Mouse (Mus musculus) stomach, embryonic 14.5 days (tissue): ENCODE measurements around the gene Rhobtb1. TPM values are rescaled to one million over a fixed set of nuclear protein-coding genes. Genes with fewer than 3 reads are reported as not detected.

Source experiments
- ATAC-seq: fragments of 200-750 bp; cut with Nextera tagmentation; 2 replicates; pipeline ENCODE4 v1.8.0; 2017; ENCODE audit warnings: low read depth, moderate TSS enrichment; ENCODE audit not compliant: insufficient number of reproducible peaks, insufficient read depth, low FRiP score
- H3K27ac ChIP-seq: fragments of 300-500 bp; sonication (generic); 2 replicates; pipeline ENCODE4 v1.5.1; 2014; ENCODE audit warnings: mild to moderate bottlenecking, low read length, moderate library complexity, mixed read lengths
- H3K27me3 ChIP-seq: fragments of 300-500 bp; sonication (generic); 2 replicates; pipeline ENCODE4 v1.6.1; 2014; ENCODE audit warnings: low read length, control low read depth, mixed read lengths; ENCODE audit not compliant: control insufficient read depth, insufficient read depth
- H3K36me3 ChIP-seq: fragments of 300-500 bp; sonication (generic); 2 replicates; pipeline ENCODE4 v1.6.1; 2014; ENCODE audit warnings: mild to moderate bottlenecking, control low read depth, low read length, moderate library complexity, mixed read lengths; ENCODE audit not compliant: control insufficient read depth, insufficient read depth
- H3K4me1 ChIP-seq: fragments of 300-500 bp; sonication (generic); 2 replicates; pipeline ENCODE4 v1.6.1; 2014; ENCODE audit warnings: low read length, control low read depth, mixed read lengths; ENCODE audit not compliant: control insufficient read depth, insufficient read depth
- H3K4me2 ChIP-seq: fragments of 300-500 bp; sonication (generic); replicated peaks from 2 replicates; pipeline ENCODE4 v1.6.1; 2014; ENCODE audit warnings: low read depth, low read length, control low read depth
- H3K4me3 ChIP-seq: fragments of 300-500 bp; sonication (generic); 2 replicates; pipeline ENCODE4 v1.5.1; 2014; ENCODE audit warnings: low read depth, low read length, control low read depth
- H3K9ac ChIP-seq: fragments of 300-500 bp; sonication (generic); replicated peaks from 2 replicates; pipeline ENCODE4 v1.6.1; 2014; ENCODE audit warnings: low read depth, mild to moderate bottlenecking, control low read depth, low read length, moderate library complexity, mixed read lengths
- H3K9me3 ChIP-seq: fragments of 300-500 bp; sonication (generic); 2 replicates; pipeline ENCODE4 v1.6.1; 2016; ENCODE audit warnings: low read depth, low read length, control low read depth; ENCODE audit not compliant: control insufficient read depth
- WGBS: fragments of 180-500 bp; shearing (Covaris S2); extraction: QIAGEN DNeasy Blood & Tissue Kit; methylation state at CpG from one replicate; pipeline ENCODE4 v1.1.7; 2014; 5-methylcytosine and 5-hydroxymethylcytosine counted together
- polyA plus RNA-seq: library from polyadenylated mRNA; unstranded; fragments of >200 nt; fragmentation: Nextera tagmentation; extraction: Ambion mirVana; gene quantifications from 2 replicates; pipeline ENCODE4 v1.2.1, GENCODE M21; 2014

Gene Rhobtb1
- polyA plus RNA-seq, 1 experiment from 2014 or later, result 37.0 TPM

DNA sequence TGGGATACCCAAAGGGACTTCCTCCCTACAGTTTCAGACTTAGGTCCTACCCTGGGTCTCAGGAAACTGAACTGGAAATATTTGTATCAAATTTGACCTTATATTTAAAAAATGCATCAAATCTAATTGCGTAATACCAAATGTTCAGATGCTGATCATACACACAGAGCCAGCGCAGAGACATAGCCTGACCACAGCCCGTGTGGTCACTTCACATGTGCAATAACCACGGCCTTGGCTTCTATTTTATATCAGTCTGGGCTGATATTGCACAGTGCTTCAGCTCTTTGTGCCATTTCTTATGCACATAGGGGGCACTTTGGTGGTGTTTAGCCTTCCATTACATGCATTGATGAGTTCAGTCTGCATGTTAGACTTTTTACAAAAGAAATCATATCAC, 72.0 kb downstream of the Rhobtb1 start:
- no peaks in the 10 kb centered on the region for H3K27me3 ChIP-seq
- 96% methylated on average over 4 of the region's 4 CpGs for WGBS

DNA sequence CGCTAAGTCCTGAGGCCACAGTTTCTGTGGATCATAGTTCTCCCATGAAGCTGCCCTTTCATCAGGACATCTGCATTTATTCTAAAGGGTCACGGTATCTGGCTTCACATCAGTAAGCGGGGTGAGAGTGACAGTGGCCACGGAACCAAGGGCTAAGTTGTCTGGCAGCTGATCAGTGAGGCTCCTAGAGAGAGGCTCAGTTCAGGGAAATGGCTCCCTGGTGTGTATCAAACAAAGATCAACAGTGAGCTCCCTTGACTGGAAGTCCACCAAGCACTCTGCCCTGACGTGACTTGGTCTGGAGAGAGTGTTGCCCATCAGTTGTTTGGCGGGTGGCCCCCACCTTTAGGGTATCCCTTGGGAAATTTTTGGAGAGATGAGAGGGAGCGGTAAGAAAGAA, 73.0 kb downstream of the Rhobtb1 start:
- no peaks in the 10 kb centered on the region for H3K4me1 ChIP-seq
- no peak overlapping the region for H3K4me3 ChIP-seq
- H3K36me3 ChIP-seq, result peaks cover 4% of the 10 kb centered on the region; the same call in 1 of the 2 replicates
- no peak overlapping the region for H3K9ac ChIP-seq
- no peak for ATAC-seq
- H3K9me3 ChIP-seq, result no peaks in the 10 kb centered on the region
- no peak overlapping the region for H3K27ac ChIP-seq
- 82% methylated on average over 7 of the region's 7 CpGs for WGBS
- H3K4me2 ChIP-seq, result no peak overlapping the region
- no peaks in the 10 kb centered on the region for H3K27me3 ChIP-seq

More for the DNA sequence above, 72.0 kb downstream of the Rhobtb1 start:
- Histone ChIP-seq H3K4me1 (no peaks in the 10 kb centered on the region), H3K27ac (no peak overlapping the region), H3K4me3 (no peak overlapping the region), H3K36me3 (peaks cover 10% of the 10 kb centered on the region), H3K9me3 (no peaks in the 10 kb centered on the region), H3K9ac (no peak overlapping the region), H3K4me2 (no peak overlapping the region)
- no peak for ATAC-seq

DNA sequence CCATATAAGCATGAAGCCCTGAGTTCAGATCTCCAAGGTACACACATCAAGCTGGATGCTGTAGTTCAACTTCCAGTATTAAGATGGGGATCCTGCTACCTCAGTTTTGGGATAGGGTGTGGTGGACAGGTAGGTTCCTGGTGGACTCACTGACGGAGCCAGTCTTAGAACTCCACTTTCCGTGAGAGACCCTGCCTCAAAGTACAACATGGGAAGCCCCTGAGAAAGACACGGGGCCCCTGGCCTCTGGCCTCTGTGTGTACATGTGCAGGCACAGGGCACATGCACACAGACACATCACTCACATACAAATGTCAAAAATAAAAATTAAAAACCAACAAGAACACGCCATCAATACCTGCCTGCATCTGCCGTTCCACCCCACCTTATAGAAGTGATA, 74.2 kb downstream of the Rhobtb1 start:
- Histone ChIP-seq H3K9ac (no peak overlapping the region), H3K4me3 (no peak overlapping the region), H3K4me1 (no peaks in the 10 kb centered on the region), H3K4me2 (no peak overlapping the region), H3K9me3 (no peaks in the 10 kb centered on the region), H3K27me3 (no peaks in the 10 kb centered on the region), H3K27ac (no peak overlapping the region), H3K36me3 (peaks cover 4% of the 10 kb centered on the region; the same call in 1 of the 2 replicates)
- WGBS, result 94% methylated on average over 5 of the region's 5 CpGs
- no peak for ATAC-seq

DNA sequence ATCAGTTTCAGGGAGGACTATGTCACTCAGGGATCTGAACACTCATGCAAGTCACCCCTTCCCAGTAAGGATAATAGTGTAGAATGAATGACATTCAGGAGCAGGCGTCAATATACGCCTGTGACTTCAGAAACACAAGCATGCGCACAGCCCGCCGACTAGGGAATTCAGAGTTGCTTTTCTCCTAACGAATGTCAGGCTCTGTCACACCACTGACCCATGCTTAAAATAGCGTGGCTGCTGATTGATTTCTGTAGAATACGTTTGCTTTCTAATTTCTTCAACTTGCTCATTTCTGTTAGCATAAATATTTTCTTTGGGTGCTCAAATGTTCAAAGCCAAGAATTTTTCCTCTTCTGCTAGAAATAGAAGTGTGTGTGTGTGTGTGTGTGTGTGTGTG, 74.7 kb downstream of the Rhobtb1 start:
- no peaks in the 10 kb centered on the region for H3K9me3 ChIP-seq
- H3K4me2 ChIP-seq, result no peak overlapping the region
- no peak overlapping the region for H3K4me3 ChIP-seq
- H3K36me3 ChIP-seq, result peaks cover 4% of the 10 kb centered on the region; the same call in 1 of the 2 replicates
- H3K9ac ChIP-seq, result no peak overlapping the region
- WGBS, result 69% methylated on average over 8 of the region's 8 CpGs
- ATAC-seq, result no peak
- H3K27ac ChIP-seq, result no peak overlapping the region
- no peaks in the 10 kb centered on the region for H3K4me1 ChIP-seq
- H3K27me3 ChIP-seq, result no peaks in the 10 kb centered on the region

DNA sequence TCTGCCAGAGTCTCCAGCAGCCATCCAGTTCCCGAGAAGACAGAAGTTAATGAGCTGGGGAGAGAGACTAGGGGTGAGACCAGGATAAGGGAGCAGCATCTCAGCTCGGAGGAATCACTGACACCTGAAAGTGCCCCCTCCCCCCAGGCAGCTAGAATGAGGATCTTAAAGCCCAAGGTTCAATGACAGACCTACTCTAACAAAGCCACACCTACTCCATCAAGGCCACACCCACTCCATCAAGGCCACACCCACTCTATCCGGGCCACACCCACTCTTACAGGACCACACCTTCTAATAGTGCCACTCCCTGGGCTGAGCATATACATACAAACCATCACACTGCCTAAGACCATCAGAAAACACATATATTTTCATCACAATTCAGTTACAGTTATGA, 86.0 kb downstream of the Rhobtb1 start:
- H3K27me3 ChIP-seq, result no peaks in the 10 kb centered on the region
- H3K9ac ChIP-seq, result no peak overlapping the region
- ATAC-seq, result no peak
- no peak overlapping the region for H3K4me3 ChIP-seq
- 81% methylated on average over 3 of the region's 3 CpGs for WGBS
- H3K27ac ChIP-seq, result no peak overlapping the region
- no peaks in the 10 kb centered on the region for H3K4me1 ChIP-seq
- H3K9me3 ChIP-seq, result no peaks in the 10 kb centered on the region; the same call in 1 of the 2 replicates
- no peak overlapping the region for H3K4me2 ChIP-seq
- no peaks in the 10 kb centered on the region for H3K36me3 ChIP-seq

DNA sequence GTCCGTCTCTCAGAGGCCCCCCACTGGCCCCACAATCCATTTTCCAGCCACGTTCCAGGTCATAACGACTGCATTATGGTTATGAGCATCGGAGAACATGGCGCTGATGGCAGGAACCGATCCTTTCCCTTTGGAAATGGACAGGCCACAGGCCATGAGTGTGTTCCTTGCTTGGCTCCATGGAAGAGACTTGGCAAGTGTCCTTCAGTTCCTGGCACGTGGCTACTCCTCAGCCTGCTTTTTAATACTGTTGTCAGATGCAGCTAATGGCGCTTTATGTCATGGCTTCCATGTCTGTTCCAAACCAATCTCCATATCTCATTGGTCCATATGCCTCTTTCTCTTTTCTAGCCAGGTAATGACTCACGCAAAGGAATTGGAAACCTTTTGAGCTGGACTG, 86.5 kb downstream of the Rhobtb1 start:
- no peaks in the 10 kb centered on the region; the same call in 1 of the 2 replicates for H3K9me3 ChIP-seq
- H3K4me3 ChIP-seq, result no peak overlapping the region
- H3K27me3 ChIP-seq, result no peaks in the 10 kb centered on the region
- no peak overlapping the region for H3K27ac ChIP-seq
- H3K9ac ChIP-seq, result no peak overlapping the region
- ATAC-seq, result no peak
- H3K36me3 ChIP-seq, result no peaks in the 10 kb centered on the region
- 90% methylated on average over 9 of the region's 9 CpGs for WGBS
- H3K4me2 ChIP-seq, result no peak overlapping the region
- no peaks in the 10 kb centered on the region for H3K4me1 ChIP-seq

DNA sequence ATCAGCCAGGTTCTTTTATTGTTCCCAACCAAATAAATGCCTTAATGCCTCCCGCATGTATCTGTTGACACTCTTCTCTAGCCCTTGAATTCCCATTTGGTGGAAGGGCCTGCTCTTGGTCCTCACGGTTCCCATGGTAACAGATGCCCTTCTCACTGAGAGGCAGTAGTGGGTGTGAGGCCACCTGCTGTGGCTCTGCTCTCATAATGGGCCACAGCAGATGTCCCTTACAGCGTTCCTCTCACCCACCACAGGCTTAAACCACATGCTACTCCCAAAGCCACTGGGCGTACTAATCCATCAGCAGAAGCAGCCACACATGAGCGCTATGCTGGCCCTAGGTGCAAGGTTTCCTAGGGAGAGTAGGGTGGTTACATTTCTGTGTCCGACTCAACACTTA, 87.1 kb downstream of the Rhobtb1 start:
- H3K4me3 ChIP-seq, result no peak overlapping the region
- no peaks in the 10 kb centered on the region for H3K36me3 ChIP-seq
- no peak overlapping the region for H3K9ac ChIP-seq
- H3K9me3 ChIP-seq, result no peaks in the 10 kb centered on the region; the same call in 1 of the 2 replicates
- ATAC-seq, result no peak
- no peak overlapping the region for H3K4me2 ChIP-seq
- H3K27ac ChIP-seq, result no peak overlapping the region
- no peaks in the 10 kb centered on the region for H3K4me1 ChIP-seq
- 59% methylated on average over 6 of the region's 6 CpGs for WGBS
- no peaks in the 10 kb centered on the region for H3K27me3 ChIP-seq

DNA sequence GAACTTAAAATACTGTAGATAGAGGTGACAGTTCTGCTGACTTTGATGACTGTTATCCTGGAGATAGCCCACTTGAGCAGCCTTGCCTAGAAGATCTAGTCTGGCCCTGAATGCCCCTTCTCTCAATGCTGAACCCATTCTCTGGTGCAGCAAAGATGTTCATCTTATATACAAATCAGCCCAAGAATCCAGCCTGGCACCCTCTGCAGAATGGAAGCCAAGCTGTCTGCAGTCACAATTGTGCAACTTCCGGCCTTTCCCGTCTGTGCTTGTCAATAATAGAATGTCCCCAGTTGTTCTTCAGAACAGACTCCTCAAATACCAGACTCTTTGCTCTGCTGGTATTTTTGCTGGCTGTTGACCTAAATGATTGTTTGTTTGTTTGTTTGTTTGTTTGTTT, 89.3 kb downstream of the Rhobtb1 start:
- WGBS, result 86% methylated on average over 2 of the region's 2 CpGs
- no peak overlapping the region for H3K27ac ChIP-seq
- ATAC-seq, result no peak
- no peaks in the 10 kb centered on the region for H3K4me1 ChIP-seq
- no peak overlapping the region for H3K4me3 ChIP-seq
- H3K4me2 ChIP-seq, result no peak overlapping the region
- H3K27me3 ChIP-seq, result no peaks in the 10 kb centered on the region
- H3K36me3 ChIP-seq, result no peaks in the 10 kb centered on the region
- no peak overlapping the region for H3K9ac ChIP-seq
- no peaks in the 10 kb centered on the region; the same call in 1 of the 2 replicates for H3K9me3 ChIP-seq

DNA sequence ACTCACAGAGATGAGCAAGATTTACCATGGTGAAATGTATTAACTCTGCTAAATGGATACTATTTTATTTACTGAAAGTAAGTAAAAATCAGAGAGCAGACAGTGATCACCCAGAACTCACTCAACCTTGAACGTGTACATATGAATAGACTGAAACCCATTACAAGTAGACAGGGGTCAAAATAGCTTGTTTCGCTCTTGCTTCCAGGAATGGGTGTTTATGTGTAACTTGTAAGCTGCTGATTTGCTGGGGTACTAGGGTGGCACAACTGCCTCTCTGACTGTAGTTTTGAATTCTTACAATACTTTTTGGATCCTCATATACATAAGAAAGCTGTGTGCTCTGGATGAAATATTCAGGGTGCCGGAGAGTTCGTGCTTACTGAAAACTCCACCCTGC, 93.9 kb downstream of the Rhobtb1 start:
- H3K27ac ChIP-seq, result no peak overlapping the region
- H3K4me3 ChIP-seq, result no peak overlapping the region
- peaks cover 7% of the 10 kb centered on the region; the same call in 1 of the 2 replicates for H3K36me3 ChIP-seq
- H3K9me3 ChIP-seq, result no peaks in the 10 kb centered on the region
- no peak overlapping the region for H3K9ac ChIP-seq
- ATAC-seq, result no peak
- WGBS, result 69% methylated on average over 4 of the region's 4 CpGs
- no peak overlapping the region for H3K4me2 ChIP-seq
- H3K4me1 ChIP-seq, result no peaks in the 10 kb centered on the region
- no peaks in the 10 kb centered on the region for H3K27me3 ChIP-seq
